Mouse (Mus musculus) kidney, postnatal 0 days (tissue): ENCODE data around the gene Rasgef1c. TPM values are rescaled to one million over a fixed set of nuclear protein-coding genes. Genes with fewer than 3 reads are reported as not detected.

Source experiments
- ATAC-seq: fragments of 200-750 bp; cut with Nextera tagmentation; replicated peaks from 2 replicates; pipeline ENCODE4 v1.8.0; 2017; ENCODE audit warnings: low read depth, moderate number of reproducible peaks, moderate TSS enrichment, moderate library complexity; ENCODE audit not compliant: low FRiP score
- DNase-seq: peaks from one replicate; pipeline ENCODE4 v3.0.0-alpha.2; 2016; ENCODE audit warnings: low spot score
- H3K27ac ChIP-seq: fragments of 300-500 bp; sonication (generic); 2 replicates; pipeline ENCODE4 v1.5.1; 2014; ENCODE audit warnings: mild to moderate bottlenecking
- H3K27me3 ChIP-seq: fragments of 300-500 bp; sonication (generic); 2 replicates; pipeline ENCODE4 v1.6.1; 2014; ENCODE audit warnings: low read length, mixed read lengths; ENCODE audit not compliant: insufficient read depth
- H3K36me3 ChIP-seq: fragments of 300-500 bp; sonication (generic); 2 replicates; pipeline ENCODE4 v1.6.1; 2014; ENCODE audit warnings: low read length, mixed read lengths; ENCODE audit not compliant: insufficient read depth
- H3K4me1 ChIP-seq: fragments of 300-500 bp; sonication (generic); replicated peaks from 2 replicates; pipeline ENCODE4 v1.6.1; 2014; ENCODE audit warnings: antibody characterized with exemption, low read length, mixed read lengths; ENCODE audit not compliant: insufficient read depth
- H3K4me2 ChIP-seq: fragments of 300-500 bp; sonication (generic); 2 replicates; pipeline ENCODE4 v1.6.1; 2014; ENCODE audit warnings: mild to moderate bottlenecking, low read length, moderate library complexity, mixed read lengths
- H3K4me3 ChIP-seq: fragments of 300-500 bp; sonication (generic); replicated peaks from 2 replicates; pipeline ENCODE4 v1.5.1; 2014; ENCODE audit warnings: low read depth, low read length
- H3K9ac ChIP-seq: fragments of 300-500 bp; sonication (generic); 2 replicates; pipeline ENCODE4 v1.6.1; 2014; ENCODE audit warnings: low read depth, low read length
- H3K9me3 ChIP-seq: fragments of 300-500 bp; sonication (generic); replicated peaks from 2 replicates; pipeline ENCODE4 v1.6.1; 2016; ENCODE audit warnings: low read length, inconsistent platforms, mixed read lengths
- CTCF ChIP-seq: IDR thresholded peaks from 2 replicates; pipeline ENCODE4 v1.5.1; 2016; ENCODE audit warnings: antibody characterized with exemption, low read depth, mild to moderate bottlenecking, moderate library complexity
- WGBS: fragments of 180-500 bp; shearing (Covaris S2); extraction: QIAGEN DNeasy Blood & Tissue Kit; methylation state at CpG from one replicate; pipeline ENCODE4 v1.1.7; 2014; 5-methylcytosine and 5-hydroxymethylcytosine counted together
- microRNA-seq: library from miRNA; unstranded; fragments of <30 nt; microRNA quantifications from one replicate; pipeline ENCODE4, GENCODE M21; 2016
- polyA plus RNA-seq: library from polyadenylated mRNA; unstranded; fragments of >200 nt; fragmentation: Nextera tagmentation; extraction: Ambion mirVana; gene quantifications from 2 replicates; pipeline ENCODE4 v1.2.1, GENCODE M21; 2015

The Rasgef1c gene
- polyA plus RNA-seq, 1 experiment from 2014 or later = 0.18 TPM

- Histone ChIP-seq H3K27ac (peak within 1 kb of the TSS; percentile 94), H3K9ac (peak within 1 kb of the TSS; percentile 91), H3K4me2 (peak within 1 kb of the TSS; percentile 72), H3K4me1 (peaks cover 4% of the 10 kb centered on the region; the same call in 1 of the 2 replicates), H3K36me3 (no peaks in the 10 kb centered on the region), H3K9me3 (no peaks in the 10 kb centered on the region), H3K4me3 (peak within 1 kb of the TSS; percentile 72), H3K27me3 (no peaks in the 10 kb centered on the region)
- TF ChIP-seq CTCF = no peak
- WGBS = under 1% methylated on average over 96 of the region's 129 CpGs
- peak; percentile 92 for DNase-seq
- ATAC-seq = peak; percentile 91
Measured at GRCm38 (mm10) chr11:50024833-50025720, 123.4 kb downstream of the Rasgef1c start, which contains the start of gene Rnf130. Gene Rnf130 (plus strand): TSS chr11:50025346.

GRCm38 (mm10) chr11:50025721-50026520 lies 124.3 kb downstream of the Rasgef1c start:
- H3K36me3 ChIP-seq = no peaks in the 10 kb centered on the region
- H3K4me3 ChIP-seq = peak overlapping the region; percentile 72
- TF ChIP-seq CTCF = no peak
- ATAC-seq = no peak
- H3K4me1 ChIP-seq = peaks cover 4% of the 10 kb centered on the region; the same call in 1 of the 2 replicates
- H3K9me3 ChIP-seq = no peaks in the 10 kb centered on the region
- H3K27me3 ChIP-seq = no peaks in the 10 kb centered on the region
- 3% methylated on average over 24 of the region's 24 CpGs for WGBS
- peak; percentile 54 for DNase-seq
- peak overlapping the region; percentile 94 for H3K27ac ChIP-seq
- H3K9ac ChIP-seq = peak overlapping the region; percentile 91
- peak overlapping the region; percentile 72 for H3K4me2 ChIP-seq

- no peak for TF ChIP-seq CTCF
- no peak for DNase-seq
- Histone ChIP-seq H3K4me2 (peak overlapping the region; percentile 72), H3K9me3 (no peaks in the 10 kb centered on the region), H3K4me1 (peaks cover 4% of the 10 kb centered on the region; the same call in 1 of the 2 replicates), H3K27me3 (no peaks in the 10 kb centered on the region), H3K4me3 (peak overlapping the region; percentile 72), H3K36me3 (no peaks in the 10 kb centered on the region), H3K27ac (no peak overlapping the region), H3K9ac (no peak overlapping the region; the same call in 1 of the 2 replicates)
- no peak for ATAC-seq
- WGBS = 24% methylated on average over 3 of the region's 3 CpGs
Measured at GRCm38 (mm10) chr11:50026521-50027090, 125.0 kb downstream of the Rasgef1c start.

- Histone ChIP-seq H3K4me1 (peaks cover 4% of the 10 kb centered on the region; the same call in 1 of the 2 replicates), H3K36me3 (no peaks in the 10 kb centered on the region), H3K9me3 (no peaks in the 10 kb centered on the region), H3K4me2 (no peak overlapping the region), H3K27me3 (no peaks in the 10 kb centered on the region), H3K9ac (no peak overlapping the region), H3K4me3 (no peak overlapping the region), H3K27ac (no peak overlapping the region)
- TF ChIP-seq CTCF = no peak
- DNase-seq = no peak
- no peak for ATAC-seq
Measured at GRCm38 (mm10) chr11:50028416-50028815, 126.8 kb downstream of the Rasgef1c start.

Small RNA genes lying within 50 kb of the gene (microRNA-seq; reads per million reads assigned to microRNA genes)
- gene Gm23492 = not detected

Other genes starting within 250 kb of the Rasgef1c start
- not detected in 2 replicates for gene Scgb3a1, start 238.2 kb upstream of the Rasgef1c start, polyA plus RNA-seq
- 54.4 and 55.0 TPM in 2 replicates for gene Cnot6, start 189.1 kb upstream of the Rasgef1c start, polyA plus RNA-seq
- gene Gfpt2, start 107.7 kb upstream of the Rasgef1c start, polyA plus RNA-seq = 7.3 and 8.6 TPM in 2 replicates
- gene Mapk9, start 55.1 kb upstream of the Rasgef1c start, polyA plus RNA-seq = 25.5 and 26.0 TPM in 2 replicates
- gene Rnf130, start 123.5 kb downstream of the Rasgef1c start, polyA plus RNA-seq = 104 TPM in 2 replicates
- 28.5 and 30.3 TPM in 2 replicates for gene Tbc1d9b, start 229.6 kb downstream of the Rasgef1c start, polyA plus RNA-seq